Mouse (Mus musculus) brain, embryonic 14.5 days (tissue): ENCODE data around the gene Ciao2a.

ENCODE experiments used
- CTCF ChIP-seq: fragments of 200-500 bp; IDR thresholded peaks from 2 replicates; pipeline ENCODE4 v1.5.1; 2012; ENCODE audit warnings: inconsistent platforms, mild to moderate bottlenecking, moderate library complexity, borderline replicate concordance; ENCODE audit not compliant: insufficient read depth, insufficient read length; ENCODE audit errors: extremely low read depth
- POLR2A ChIP-seq: fragments of 200-500 bp; IDR thresholded peaks from 2 replicates; pipeline ENCODE4 v1.6.1; 2012; ENCODE audit warnings: mild to moderate bottlenecking, inconsistent platforms, borderline replicate concordance; ENCODE audit not compliant: poor library complexity, insufficient read depth, insufficient read length, severe bottlenecking; ENCODE audit errors: extremely low read depth

GRCm38 (mm10) chr9:66158885-66159430 lies 32.5 kb downstream of the Ciao2a start:
- no peak for TF ChIP-seq POLR2A
- no peak for TF ChIP-seq CTCF
